Mouse (Mus musculus) hindbrain, embryonic 13.5 days (tissue): Measurements from ENCODE around the gene Pnpla2. TPM values are rescaled to one million over a fixed set of nuclear protein-coding genes. Genes with fewer than 3 reads are reported as not detected.
A peak's percentile ranks its signal among the peaks of the same experiment; 100 is the strongest.

Source experiments
- ATAC-seq: fragments of 200-750 bp; cut with Nextera tagmentation; 2 replicates; pipeline ENCODE4 v1.8.0; 2017; ENCODE audit warnings: moderate TSS enrichment; ENCODE audit not compliant: low FRiP score
- H3K27ac ChIP-seq: fragments of 300-500 bp; sonication (generic); 2 replicates; pipeline ENCODE4 v1.5.1; 2015; ENCODE audit warnings: inconsistent platforms, mild to moderate bottlenecking, moderate library complexity
- H3K27me3 ChIP-seq: fragments of 300-500 bp; sonication (generic); 2 replicates; pipeline ENCODE4 v1.6.1; 2015; ENCODE audit warnings: mild to moderate bottlenecking, inconsistent platforms
- H3K36me3 ChIP-seq: fragments of 300-500 bp; sonication (generic); 2 replicates; pipeline ENCODE4 v1.6.1; 2015; ENCODE audit warnings: mild to moderate bottlenecking, inconsistent platforms
- H3K4me1 ChIP-seq: fragments of 300-500 bp; sonication (generic); replicated peaks from 2 replicates; pipeline ENCODE4 v1.6.1; 2015; ENCODE audit warnings: inconsistent platforms
- H3K4me2 ChIP-seq: fragments of 300-500 bp; sonication (generic); 2 replicates; pipeline ENCODE4 v1.6.1; 2015; ENCODE audit warnings: inconsistent platforms, mild to moderate bottlenecking, moderate library complexity
- H3K4me3 ChIP-seq: fragments of 300-500 bp; sonication (generic); 2 replicates; pipeline ENCODE4 v1.5.1; 2015; ENCODE audit warnings: mild to moderate bottlenecking, inconsistent platforms
- H3K9ac ChIP-seq: fragments of 300-500 bp; sonication (generic); 2 replicates; pipeline ENCODE4 v1.6.1; 2015; ENCODE audit warnings: mild to moderate bottlenecking, inconsistent platforms
- H3K9me3 ChIP-seq: fragments of 300-500 bp; sonication (generic); 2 replicates; pipeline ENCODE4 v1.6.1; 2016; ENCODE audit warnings: inconsistent platforms
- WGBS: fragments of 180-500 bp; shearing (Covaris S2); methylation state at CpG from one replicate; pipeline ENCODE4 v1.1.7; 2015; 5-methylcytosine and 5-hydroxymethylcytosine counted together
- polyA plus RNA-seq: library from polyadenylated mRNA; unstranded; fragments of >200 nt; fragmentation: Nextera tagmentation; extraction: Ambion mirVana; gene quantifications from 2 replicates; pipeline ENCODE4 v1.2.1, GENCODE M21; 2015

Gene Pnpla2
- polyA plus RNA-seq, 1 experiment from 2014 or later = 18.7 TPM

GRCm38 (mm10) chr7:141466607-141467148 is 11.7 kb downstream of the Pnpla2 start:
- H3K4me1 ChIP-seq = peaks cover 63% of the 10 kb centered on the region
- H3K27ac ChIP-seq = peak overlapping the region; percentile 95; the same call in 1 of the 2 replicates
- peak overlapping the region; percentile 63 for H3K4me3 ChIP-seq
- no peaks in the 10 kb centered on the region for H3K9me3 ChIP-seq
- no peak for ATAC-seq
- H3K4me2 ChIP-seq = peak overlapping the region; percentile 72
- H3K27me3 ChIP-seq = peaks cover 56% of the 10 kb centered on the region
- WGBS = 60% methylated on average over 10 of the region's 10 CpGs
- H3K36me3 ChIP-seq = peaks cover 24% of the 10 kb centered on the region
- H3K9ac ChIP-seq = peak overlapping the region; percentile 85

GRCm38 (mm10) chr7:141467230-141468030 is 12.4 kb downstream of the Pnpla2 start, which contains the start of gene Cd151:
Cd151 (plus strand) TSS chr7:141467392.
- Histone ChIP-seq H3K36me3 (peaks cover 29% of the 10 kb centered on the region), H3K27ac (peak within 1 kb of the TSS; percentile 95), H3K4me1 (peaks cover 57% of the 10 kb centered on the region), H3K4me3 (peak within 1 kb of the TSS; percentile 63), H3K9me3 (no peaks in the 10 kb centered on the region), H3K4me2 (peak within 1 kb of the TSS; percentile 72), H3K27me3 (peaks cover 48% of the 10 kb centered on the region), H3K9ac (peak within 1 kb of the TSS; percentile 85)
- peak; percentile 55 for ATAC-seq
- under 1% methylated on average over 52 of the region's 52 CpGs for WGBS

- ATAC-seq = 0 out of 2 replicates have a peak, but pooled peaks have one; percentile 18
- peaks cover 61% of the 10 kb centered on the region for H3K4me1 ChIP-seq
- peak overlapping the region; percentile 72 for H3K4me2 ChIP-seq
- H3K9ac ChIP-seq = peak overlapping the region; percentile 85
- peaks cover 41% of the 10 kb centered on the region for H3K27me3 ChIP-seq
- H3K4me3 ChIP-seq = peak overlapping the region; percentile 63
- 18% methylated on average over 5 of the region's 5 CpGs for WGBS
- H3K36me3 ChIP-seq = peaks cover 35% of the 10 kb centered on the region
- H3K9me3 ChIP-seq = no peaks in the 10 kb centered on the region
- H3K27ac ChIP-seq = peak overlapping the region; percentile 95
These were observed 13.1 kb downstream of the Pnpla2 start for GRCm38 (mm10) chr7:141468164-141468521.

- peak overlapping the region; percentile 72 for H3K4me2 ChIP-seq
- H3K4me1 ChIP-seq = peaks cover 66% of the 10 kb centered on the region
- peak overlapping the region; percentile 95 for H3K27ac ChIP-seq
- WGBS = 16% methylated on average over 8 of the region's 8 CpGs
- ATAC-seq = peak; percentile 76
- peak overlapping the region; percentile 85 for H3K9ac ChIP-seq
- H3K9me3 ChIP-seq = no peaks in the 10 kb centered on the region
- peak overlapping the region; percentile 63 for H3K4me3 ChIP-seq
- peaks cover 35% of the 10 kb centered on the region for H3K36me3 ChIP-seq
- H3K27me3 ChIP-seq = peaks cover 36% of the 10 kb centered on the region
These were observed 13.7 kb downstream of the Pnpla2 start for GRCm38 (mm10) chr7:141468522-141469211.

GRCm38 (mm10) chr7:141469352-141469751 is 14.4 kb downstream of the Pnpla2 start:
- peak overlapping the region; percentile 85 for H3K9ac ChIP-seq
- ATAC-seq = no peak
- H3K4me3 ChIP-seq = peak overlapping the region; percentile 63
- 68% methylated on average over 6 of the region's 6 CpGs for WGBS
- H3K36me3 ChIP-seq = peaks cover 35% of the 10 kb centered on the region
- H3K27ac ChIP-seq = peak overlapping the region; percentile 95
- peak overlapping the region; percentile 72 for H3K4me2 ChIP-seq
- H3K9me3 ChIP-seq = no peaks in the 10 kb centered on the region
- peaks cover 73% of the 10 kb centered on the region for H3K4me1 ChIP-seq
- peaks cover 29% of the 10 kb centered on the region for H3K27me3 ChIP-seq

- Histone ChIP-seq H3K9me3 (no peaks in the 10 kb centered on the region), H3K4me3 (peak overlapping the region; percentile 63), H3K4me1 (peaks cover 69% of the 10 kb centered on the region), H3K27ac (peak overlapping the region; percentile 95; the same call in 1 of the 2 replicates), H3K36me3 (peaks cover 35% of the 10 kb centered on the region), H3K9ac (peak overlapping the region; percentile 85; the same call in 1 of the 2 replicates), H3K4me2 (peak overlapping the region; percentile 72), H3K27me3 (peaks cover 22% of the 10 kb centered on the region)
- no peak for ATAC-seq
- 91% methylated on average over 18 of the region's 18 CpGs for WGBS
These were observed 15.1 kb downstream of the Pnpla2 start for GRCm38 (mm10) chr7:141469901-141470636.

GRCm38 (mm10) chr7:141470637-141470944 is 15.6 kb downstream of the Pnpla2 start:
- Histone ChIP-seq H3K4me2 (no peak overlapping the region), H3K27me3 (peaks cover 18% of the 10 kb centered on the region), H3K4me1 (peaks cover 69% of the 10 kb centered on the region), H3K9me3 (no peaks in the 10 kb centered on the region), H3K4me3 (no peak overlapping the region), H3K27ac (no peak overlapping the region), H3K36me3 (peaks cover 35% of the 10 kb centered on the region), H3K9ac (peak overlapping the region; percentile 85; the same call in 1 of the 2 replicates)
- no peak for ATAC-seq
- WGBS = 92% methylated on average over 10 of the region's 10 CpGs

GRCm38 (mm10) chr7:141471236-141471635 is 16.2 kb downstream of the Pnpla2 start:
- peaks cover 18% of the 10 kb centered on the region for H3K27me3 ChIP-seq
- no peak overlapping the region for H3K4me2 ChIP-seq
- H3K9me3 ChIP-seq = no peaks in the 10 kb centered on the region
- no peak for ATAC-seq
- peaks cover 72% of the 10 kb centered on the region for H3K4me1 ChIP-seq
- H3K4me3 ChIP-seq = no peak overlapping the region
- WGBS = 94% methylated on average over 1 of the region's 1 CpGs
- no peak overlapping the region for H3K27ac ChIP-seq
- H3K36me3 ChIP-seq = peaks cover 35% of the 10 kb centered on the region
- H3K9ac ChIP-seq = no peak overlapping the region

- no peak overlapping the region for H3K4me2 ChIP-seq
- no peak overlapping the region for H3K4me3 ChIP-seq
- peaks cover 18% of the 10 kb centered on the region for H3K27me3 ChIP-seq
- 83% methylated on average over 6 of the region's 6 CpGs for WGBS
- H3K9ac ChIP-seq = 0 out of 2 replicates have a peak overlapping the region, but pooled peaks have one; percentile 13
- no peak for ATAC-seq
- H3K36me3 ChIP-seq = peaks cover 35% of the 10 kb centered on the region
- H3K9me3 ChIP-seq = no peaks in the 10 kb centered on the region
- peaks cover 72% of the 10 kb centered on the region for H3K4me1 ChIP-seq
- no peak overlapping the region for H3K27ac ChIP-seq
These were observed 17.2 kb downstream of the Pnpla2 start for GRCm38 (mm10) chr7:141472226-141472625.

- 91% methylated on average over 6 of the region's 6 CpGs for WGBS
- Histone ChIP-seq H3K36me3 (peaks cover 35% of the 10 kb centered on the region), H3K4me3 (no peak overlapping the region), H3K27me3 (peaks cover 23% of the 10 kb centered on the region), H3K4me2 (no peak overlapping the region), H3K9me3 (no peaks in the 10 kb centered on the region), H3K9ac (no peak overlapping the region), H3K27ac (no peak overlapping the region), H3K4me1 (peaks cover 67% of the 10 kb centered on the region)
- ATAC-seq = no peak
These were observed 17.8 kb downstream of the Pnpla2 start for GRCm38 (mm10) chr7:141472763-141473162.

- Histone ChIP-seq H3K9me3 (no peaks in the 10 kb centered on the region), H3K36me3 (peaks cover 35% of the 10 kb centered on the region), H3K27ac (no peak overlapping the region), H3K4me2 (peak overlapping the region; percentile 85), H3K4me1 (peaks cover 53% of the 10 kb centered on the region), H3K4me3 (peak overlapping the region; percentile 63), H3K9ac (peak overlapping the region; percentile 84), H3K27me3 (peaks cover 28% of the 10 kb centered on the region)
- no peak for ATAC-seq
- WGBS = 11% methylated on average over 5 of the region's 5 CpGs
These were observed 19.2 kb downstream of the Pnpla2 start for GRCm38 (mm10) chr7:141474160-141474559.
